Mouse (Mus musculus) megakaryocyte, embryonic 14.5 days (primary cell): ENCODE results near the gene Esyt3.

Experiments used
- FLI1 ChIP-seq: IDR thresholded peaks from 2 replicates; pipeline ENCODE4 v1.6.1; 2012; ENCODE audit warnings: low read length, inconsistent platforms, mixed read lengths
- GATA1 ChIP-seq: IDR thresholded peaks from 3 replicates; pipeline ENCODE4 v1.6.1; 2012; ENCODE audit warnings: mixed read lengths, low read length, inconsistent platforms, borderline replicate concordance

DNA sequence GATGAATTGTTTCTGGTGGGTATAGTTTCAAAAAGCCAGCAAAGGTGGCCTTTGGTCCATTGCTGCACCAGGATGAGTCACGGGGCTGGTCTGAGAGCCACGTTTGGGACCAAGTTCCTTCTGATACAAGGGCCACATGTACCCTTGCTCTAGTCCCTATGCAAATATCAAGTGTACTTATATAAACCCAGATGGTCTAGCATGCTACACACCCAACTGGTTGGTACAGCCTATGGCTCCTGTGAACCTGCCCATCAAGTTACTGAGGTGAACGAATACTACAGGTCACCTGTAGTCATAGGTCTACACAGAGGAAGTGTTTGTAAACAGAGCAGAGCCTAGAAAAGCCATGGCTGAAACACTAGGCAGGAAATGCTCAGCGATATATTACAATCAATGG, 21.8 kb downstream of the Esyt3 start:
- TF ChIP-seq GATA1: no peak
- no peak for TF ChIP-seq FLI1
